Mouse (Mus musculus) intestine, postnatal 0 days (tissue): ENCODE data around the gene Nxph4. TPM values are rescaled to one million over a fixed set of nuclear protein-coding genes. Genes with fewer than 3 reads are reported as not detected.

Experiments used
- ATAC-seq: fragments of 200-750 bp; cut with Nextera tagmentation; 2 replicates; pipeline ENCODE4 v1.8.0; 2017; ENCODE audit warnings: mild to moderate bottlenecking, moderate TSS enrichment, moderate library complexity
- H3K27ac ChIP-seq: fragments of 300-500 bp; sonication (generic); 2 replicates; pipeline ENCODE4 v1.5.1; 2014; ENCODE audit warnings: mild to moderate bottlenecking, low read depth, low read length, moderate library complexity
- H3K27me3 ChIP-seq: fragments of 300-500 bp; sonication (generic); replicated peaks from 2 replicates; pipeline ENCODE4 v1.6.1; 2014; ENCODE audit warnings: low read length, mixed read lengths; ENCODE audit not compliant: control insufficient read depth, insufficient read depth
- H3K36me3 ChIP-seq: fragments of 300-500 bp; sonication (generic); 2 replicates; pipeline ENCODE4 v1.6.1; 2014; ENCODE audit warnings: mild to moderate bottlenecking, moderate library complexity; ENCODE audit not compliant: control insufficient read depth, insufficient read depth
- H3K4me1 ChIP-seq: fragments of 300-500 bp; sonication (generic); replicated peaks from 2 replicates; pipeline ENCODE4 v1.6.1; 2014; ENCODE audit warnings: antibody characterized with exemption, low read length, mixed read lengths; ENCODE audit not compliant: control insufficient read depth, insufficient read depth
- H3K4me2 ChIP-seq: fragments of 300-500 bp; sonication (generic); replicated peaks from 2 replicates; pipeline ENCODE4 v1.6.1; 2014; ENCODE audit warnings: low read depth, mild to moderate bottlenecking, moderate library complexity
- H3K4me3 ChIP-seq: fragments of 300-500 bp; sonication (generic); 2 replicates; pipeline ENCODE4 v1.5.1; 2014; ENCODE audit warnings: low read depth, low read length
- H3K9ac ChIP-seq: fragments of 300-500 bp; sonication (generic); 2 replicates; pipeline ENCODE4 v1.6.1; 2014; ENCODE audit warnings: mild to moderate bottlenecking, low read depth, low read length
- H3K9me3 ChIP-seq: fragments of 300-500 bp; sonication (generic); 2 replicates; pipeline ENCODE4 v1.6.1; 2016; ENCODE audit warnings: mixed run types; ENCODE audit not compliant: control insufficient read depth
- CTCF ChIP-seq: sonication (generic); IDR thresholded peaks from 2 replicates; pipeline ENCODE4 v1.5.1; 2016; ENCODE audit warnings: low read depth, mild to moderate bottlenecking, control low read depth, antibody characterized with exemption, moderate library complexity
- WGBS: fragments of 180-500 bp; shearing (Covaris S2); extraction: QIAGEN DNeasy Blood & Tissue Kit; methylation state at CpG from one replicate; pipeline ENCODE4 v1.1.7; 2014; 5-methylcytosine and 5-hydroxymethylcytosine counted together
- polyA plus RNA-seq: library from polyadenylated mRNA; unstranded; fragments of >200 nt; fragmentation: Nextera tagmentation; extraction: Ambion mirVana; gene quantifications from 2 replicates; pipeline ENCODE4 v1.2.1, GENCODE M21; 2015

Gene Nxph4
- polyA plus RNA-seq, 1 experiment from 2014 or later, result 2.9 TPM

DNA sequence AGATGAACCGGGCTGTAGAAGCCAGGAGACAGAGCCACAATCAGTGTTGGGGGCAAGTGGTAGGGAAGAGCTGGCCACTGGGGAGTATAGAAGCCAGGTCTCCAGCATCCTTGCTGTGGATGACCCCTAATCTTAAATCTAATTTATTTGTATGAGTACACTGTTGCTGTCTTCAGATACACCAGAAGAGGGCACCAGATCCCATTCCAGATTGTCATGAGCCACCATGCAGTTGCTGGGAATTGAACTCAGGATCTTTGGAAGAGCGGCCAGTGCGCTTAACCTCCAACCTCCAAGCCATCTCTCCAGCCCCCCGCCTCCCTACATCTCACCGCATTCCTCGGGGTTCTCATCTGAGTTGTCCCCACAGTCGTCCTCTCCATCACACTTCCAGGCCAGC is 12.1 kb upstream of the Nxph4 start:
- H3K9ac ChIP-seq, result no peak overlapping the region
- H3K27me3 ChIP-seq, result no peaks in the 10 kb centered on the region
- WGBS, result 91% methylated on average over 7 of the region's 7 CpGs
- no peak for ATAC-seq
- H3K4me1 ChIP-seq, result no peaks in the 10 kb centered on the region
- no peak overlapping the region for H3K4me3 ChIP-seq
- no peak overlapping the region for H3K27ac ChIP-seq
- TF ChIP-seq CTCF, result peak; percentile 62
- no peak overlapping the region for H3K4me2 ChIP-seq
- no peaks in the 10 kb centered on the region for H3K9me3 ChIP-seq
- peaks cover 90% of the 10 kb centered on the region for H3K36me3 ChIP-seq

DNA sequence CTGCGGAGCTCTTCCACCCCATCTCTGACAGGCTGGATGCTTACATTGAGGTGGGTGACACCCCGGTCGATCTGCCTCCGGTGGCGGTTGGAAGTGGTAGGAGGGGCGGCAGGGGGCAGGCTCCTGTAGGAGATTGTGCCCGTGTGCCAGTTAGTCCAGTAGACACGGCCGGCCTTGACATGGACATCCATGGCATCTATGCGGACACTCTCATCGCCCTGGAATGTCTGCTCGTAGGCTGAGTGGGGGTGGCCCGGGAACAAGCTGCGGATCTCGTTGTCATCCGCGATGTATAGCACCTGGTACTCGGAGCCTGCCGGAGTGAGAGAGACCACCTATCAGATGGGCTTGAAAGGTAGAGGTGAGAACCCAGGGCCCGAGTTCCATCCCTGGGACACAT is 10.0 kb upstream of the Nxph4 start:
- Histone ChIP-seq H3K9me3 (no peaks in the 10 kb centered on the region), H3K4me1 (no peaks in the 10 kb centered on the region), H3K9ac (no peak overlapping the region), H3K36me3 (peaks cover 90% of the 10 kb centered on the region), H3K4me2 (no peak overlapping the region), H3K4me3 (no peak overlapping the region), H3K27me3 (no peaks in the 10 kb centered on the region), H3K27ac (no peak overlapping the region)
- no peak for TF ChIP-seq CTCF
- ATAC-seq, result no peak
- WGBS, result 91% methylated on average over 20 of the region's 20 CpGs

DNA sequence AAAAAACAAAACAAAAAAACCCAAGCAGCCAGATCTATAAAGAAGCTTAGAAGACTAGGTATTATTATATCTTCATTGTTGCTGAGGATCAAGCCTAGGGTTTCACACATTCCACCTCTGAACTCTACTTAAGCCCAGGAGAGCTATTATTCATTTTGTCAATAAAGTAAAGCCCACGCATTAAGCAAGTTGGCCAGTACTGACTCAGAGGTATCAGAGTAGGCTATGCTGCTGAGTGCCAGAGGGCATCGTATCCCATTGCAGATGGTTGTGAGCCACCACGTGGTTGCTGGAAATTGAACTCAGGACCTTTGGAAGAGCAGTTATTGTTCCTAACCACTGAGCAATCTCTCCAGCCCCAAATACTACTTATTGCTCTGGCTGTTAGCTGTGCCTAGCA is 9.6 kb upstream of the Nxph4 start:
- ATAC-seq, result no peak
- H3K27ac ChIP-seq, result no peak overlapping the region
- WGBS, result 79% methylated on average over 3 of the region's 3 CpGs
- no peak overlapping the region for H3K9ac ChIP-seq
- no peak for TF ChIP-seq CTCF
- peaks cover 90% of the 10 kb centered on the region for H3K36me3 ChIP-seq
- no peak overlapping the region for H3K4me2 ChIP-seq
- H3K4me3 ChIP-seq, result no peak overlapping the region
- H3K4me1 ChIP-seq, result no peaks in the 10 kb centered on the region
- H3K27me3 ChIP-seq, result no peaks in the 10 kb centered on the region
- H3K9me3 ChIP-seq, result no peaks in the 10 kb centered on the region

DNA sequence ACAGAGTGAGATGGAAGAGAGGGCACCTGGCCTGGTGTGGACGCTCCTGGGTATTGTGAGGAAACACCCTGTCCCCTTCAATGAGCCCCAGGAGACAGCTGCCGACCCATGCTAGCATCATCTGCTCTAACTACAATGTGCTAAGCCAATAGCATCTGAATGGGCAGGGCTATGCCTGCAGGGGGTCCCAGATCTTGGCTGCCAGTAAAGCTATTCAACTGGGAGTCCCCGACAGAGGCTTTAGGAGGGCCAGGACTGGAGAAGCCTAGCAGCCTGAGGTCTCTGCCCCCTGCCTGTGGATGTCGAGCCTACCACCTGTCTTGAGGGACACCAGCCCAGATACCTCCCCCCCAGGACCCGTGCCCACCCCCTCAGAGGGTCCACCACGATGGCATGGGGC is 8.4 kb upstream of the Nxph4 start:
- Histone ChIP-seq H3K36me3 (peaks cover 85% of the 10 kb centered on the region), H3K9ac (no peak overlapping the region)

DNA sequence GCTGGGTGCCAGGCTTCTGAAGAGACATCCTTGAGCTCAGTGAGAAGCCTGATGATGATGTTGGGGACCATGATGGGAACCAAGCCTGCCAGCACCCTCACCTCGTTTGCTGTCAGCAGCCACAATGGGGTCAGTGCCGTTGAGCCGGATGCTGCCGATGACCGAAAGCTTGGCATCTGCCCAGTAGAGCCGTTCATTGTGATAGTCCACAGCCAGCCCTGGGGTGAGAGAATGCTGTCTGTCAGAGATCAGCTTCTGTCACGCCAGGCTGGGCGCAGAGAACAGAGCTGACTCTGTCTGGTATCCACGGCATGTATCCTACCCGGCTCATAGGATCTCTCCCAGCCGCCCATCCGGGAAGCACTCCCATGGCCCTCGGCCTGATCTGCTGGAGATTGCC is 7.7 kb upstream of the Nxph4 start:
- H3K36me3 ChIP-seq, result peaks cover 78% of the 10 kb centered on the region
- H3K27me3 ChIP-seq, result no peaks in the 10 kb centered on the region; the same call in 1 of the 2 replicates

More for the DNA sequence above, 8.4 kb upstream of the Nxph4 start:
- Histone ChIP-seq H3K9me3 (no peaks in the 10 kb centered on the region), H3K27me3 (no peaks in the 10 kb centered on the region), H3K4me1 (no peaks in the 10 kb centered on the region), H3K4me3 (no peak overlapping the region), H3K27ac (no peak overlapping the region), H3K4me2 (no peak overlapping the region)
- TF ChIP-seq CTCF, result no peak
- ATAC-seq, result no peak
- WGBS, result 60% methylated on average over 6 of the region's 6 CpGs

DNA sequence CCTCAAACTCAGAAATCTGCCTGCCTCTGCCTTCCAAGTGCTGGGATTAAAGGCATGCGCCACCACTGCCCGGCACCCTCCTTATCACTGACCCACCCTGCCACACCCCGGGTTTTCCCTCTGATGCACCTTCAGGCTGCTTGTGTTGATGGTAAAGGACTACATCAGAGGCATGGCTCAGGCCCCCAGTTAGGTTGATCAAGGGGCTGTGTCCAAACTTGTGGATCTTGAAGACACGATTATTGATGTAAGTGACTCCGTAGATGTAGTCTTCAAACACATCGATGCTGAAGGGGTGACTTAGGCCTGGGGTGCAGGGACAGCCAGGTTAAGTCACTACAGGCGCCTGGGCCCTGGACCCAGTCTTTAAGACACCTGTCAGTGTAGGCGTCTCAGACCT is 7.2 kb upstream of the Nxph4 start:
- no peak overlapping the region for H3K27ac ChIP-seq
- H3K4me2 ChIP-seq, result no peak overlapping the region
- peaks cover 5% of the 10 kb centered on the region for H3K27me3 ChIP-seq
- no peaks in the 10 kb centered on the region for H3K9me3 ChIP-seq
- no peak overlapping the region for H3K9ac ChIP-seq
- H3K36me3 ChIP-seq, result peaks cover 73% of the 10 kb centered on the region
- TF ChIP-seq CTCF, result no peak
- H3K4me1 ChIP-seq, result no peaks in the 10 kb centered on the region
- H3K4me3 ChIP-seq, result no peak overlapping the region
- ATAC-seq, result no peak
- WGBS, result 86% methylated on average over 8 of the region's 8 CpGs

More for the DNA sequence above, 7.7 kb upstream of the Nxph4 start:
- H3K27ac ChIP-seq, result no peak overlapping the region
- no peak for TF ChIP-seq CTCF
- H3K4me3 ChIP-seq, result no peak overlapping the region
- no peaks in the 10 kb centered on the region for H3K9me3 ChIP-seq
- no peak overlapping the region for H3K9ac ChIP-seq
- ATAC-seq, result no peak
- WGBS, result 83% methylated on average over 13 of the region's 13 CpGs
- no peaks in the 10 kb centered on the region for H3K4me1 ChIP-seq
- H3K4me2 ChIP-seq, result no peak overlapping the region
